Mouse (Mus musculus) forebrain, embryonic 11.5 days (tissue): ENCODE data around the gene Gab1. TPM values are rescaled to one million over a fixed set of nuclear protein-coding genes. Genes with fewer than 3 reads are reported as not detected.

Experiments
- ATAC-seq: fragments of 200-750 bp; cut with Nextera tagmentation; replicated peaks from 2 replicates; pipeline ENCODE4 v1.8.0; 2017; ENCODE audit warnings: moderate TSS enrichment; ENCODE audit not compliant: low FRiP score
- DNase-seq: peaks from one replicate; pipeline ENCODE4 v3.0.0-alpha.2; 2017; ENCODE audit warnings: low spot score
- H3K27ac ChIP-seq: fragments of 300-500 bp; sonication (generic); 2 replicates; pipeline ENCODE4 v1.5.1; 2014; ENCODE audit warnings: low read depth, low read length
- H3K27me3 ChIP-seq: fragments of 300-500 bp; sonication (generic); 2 replicates; pipeline ENCODE4 v1.6.1; 2014; ENCODE audit warnings: mild to moderate bottlenecking, low read length, mixed read lengths; ENCODE audit not compliant: control insufficient read depth, insufficient read depth
- H3K36me3 ChIP-seq: fragments of 300-500 bp; sonication (generic); 2 replicates; pipeline ENCODE4 v1.6.1; 2014; ENCODE audit warnings: mild to moderate bottlenecking, low read length, moderate library complexity, mixed read lengths; ENCODE audit not compliant: control insufficient read depth, insufficient read depth
- H3K4me1 ChIP-seq: fragments of 300-500 bp; sonication (generic); replicated peaks from 2 replicates; pipeline ENCODE4 v1.6.1; 2014; ENCODE audit warnings: low read length, mixed read lengths; ENCODE audit not compliant: control insufficient read depth, insufficient read depth
- H3K4me2 ChIP-seq: fragments of 300-500 bp; sonication (generic); 2 replicates; pipeline ENCODE4 v1.6.1; 2014; ENCODE audit warnings: low read depth, mild to moderate bottlenecking, low read length, moderate library complexity, mixed read lengths; ENCODE audit not compliant: severe bottlenecking
- H3K4me3 ChIP-seq: fragments of 300-500 bp; sonication (generic); 2 replicates; pipeline ENCODE4 v1.5.1; 2014; ENCODE audit warnings: low read depth, low read length
- H3K9ac ChIP-seq: fragments of 300-500 bp; sonication (generic); 2 replicates; pipeline ENCODE4 v1.6.1; 2014; ENCODE audit warnings: low read length
- H3K9me3 ChIP-seq: fragments of 300-500 bp; sonication (generic); 2 replicates; pipeline ENCODE4 v1.6.1; 2016; ENCODE audit warnings: low read length, mixed read lengths; ENCODE audit not compliant: control insufficient read depth
- WGBS: fragments of 180-500 bp; shearing (Covaris S2); extraction: QIAGEN DNeasy Blood & Tissue Kit; methylation state at CpG from one replicate; pipeline ENCODE4 v1.1.7; 2014; 5-methylcytosine and 5-hydroxymethylcytosine counted together
- polyA plus RNA-seq: library from polyadenylated mRNA; unstranded; fragments of >200 nt; fragmentation: Nextera tagmentation; extraction: Ambion mirVana; gene quantifications from 2 replicates; pipeline ENCODE4 v1.2.1, GENCODE M21; 2014

Gene Gab1
- polyA plus RNA-seq, 1 experiment from 2014 or later, result 19.1 TPM

DNA sequence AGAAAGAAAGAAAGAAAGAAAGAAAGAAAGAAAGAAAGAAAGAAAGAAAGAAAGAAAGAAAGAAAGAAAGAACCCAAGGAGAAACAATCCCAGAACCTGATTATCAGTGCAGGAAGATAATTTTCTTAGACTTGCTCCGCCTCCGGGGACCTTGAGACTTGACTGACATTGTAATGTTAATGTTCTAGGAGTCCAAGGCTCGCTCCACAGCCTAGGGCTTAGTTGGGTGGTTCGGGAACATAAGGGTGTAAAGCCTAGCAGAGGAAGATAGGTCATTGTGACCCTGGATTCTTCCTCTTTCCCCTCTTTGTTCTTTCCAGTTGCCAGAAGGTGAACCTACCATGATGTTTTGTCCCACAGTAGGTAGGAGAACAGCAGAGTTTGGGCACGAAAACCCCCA lies 31.1 kb upstream of the Gab1 start:
- no peaks in the 10 kb centered on the region for H3K9me3 ChIP-seq
- H3K4me3 ChIP-seq, result no peak overlapping the region
- H3K27me3 ChIP-seq, result no peaks in the 10 kb centered on the region
- 74% methylated on average over 5 of the region's 5 CpGs for WGBS
- no peak overlapping the region for H3K9ac ChIP-seq
- no peak for DNase-seq
- no peak overlapping the region for H3K27ac ChIP-seq
- no peak for ATAC-seq
- no peaks in the 10 kb centered on the region for H3K36me3 ChIP-seq
- no peaks in the 10 kb centered on the region for H3K4me1 ChIP-seq
- H3K4me2 ChIP-seq, result no peak overlapping the region

DNA sequence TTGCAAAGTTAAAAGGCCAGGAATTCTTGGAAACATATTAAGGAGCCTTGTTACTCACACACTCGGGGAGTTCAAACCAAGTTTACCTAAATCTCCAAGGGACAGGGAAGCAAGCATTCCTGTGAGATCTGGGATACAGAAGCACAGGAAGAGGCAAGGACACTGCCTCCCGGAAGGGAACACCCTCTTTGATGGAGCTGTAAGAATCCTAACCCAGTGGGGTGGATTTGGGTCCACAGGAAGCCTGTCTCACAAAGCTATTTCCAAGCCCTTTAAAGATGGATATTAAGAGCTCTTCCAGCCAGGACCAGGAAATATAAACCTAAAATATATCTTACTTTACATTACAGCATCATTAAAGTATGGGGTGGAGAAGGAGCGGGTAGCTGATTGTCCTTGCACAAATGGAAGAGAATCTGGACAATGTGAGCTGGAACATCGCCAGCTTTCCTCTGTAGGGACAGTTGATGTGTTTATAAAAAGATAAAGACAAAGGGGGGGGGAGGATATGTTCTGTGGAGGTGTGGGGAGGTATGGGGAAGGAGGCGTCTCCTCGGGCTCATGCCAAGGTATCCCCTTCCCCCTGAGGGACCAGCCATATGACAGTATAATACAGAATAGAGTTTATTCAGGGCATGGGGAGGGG lies 28.1 kb upstream of the Gab1 start:
- H3K27me3 ChIP-seq, result no peaks in the 10 kb centered on the region
- no peaks in the 10 kb centered on the region for H3K36me3 ChIP-seq
- H3K4me1 ChIP-seq, result no peaks in the 10 kb centered on the region
- DNase-seq, result no peak
- no peak overlapping the region for H3K9ac ChIP-seq
- H3K4me3 ChIP-seq, result no peak overlapping the region
- ATAC-seq, result no peak
- 79% methylated on average over 6 of the region's 6 CpGs for WGBS
- H3K9me3 ChIP-seq, result no peaks in the 10 kb centered on the region
- no peak overlapping the region for H3K27ac ChIP-seq
- no peak overlapping the region for H3K4me2 ChIP-seq

DNA sequence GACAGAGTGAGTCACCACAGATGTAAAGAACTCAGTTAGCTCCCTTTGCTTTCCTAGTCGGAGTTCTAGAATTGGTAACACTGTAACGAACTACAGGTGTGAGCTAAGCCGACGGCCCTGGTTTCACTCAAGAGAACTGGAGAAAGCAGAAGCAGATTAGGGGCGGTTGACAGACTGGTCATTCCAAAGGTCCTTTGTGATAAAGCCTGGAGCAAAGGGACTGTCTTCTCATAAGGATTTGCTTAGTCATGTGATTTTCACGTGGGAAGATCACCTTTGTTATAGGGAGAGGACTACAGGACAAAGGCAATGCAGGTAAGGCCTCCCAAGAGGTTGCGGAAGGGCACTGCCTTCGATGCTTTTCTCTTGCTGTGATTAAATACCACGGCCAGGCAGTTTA lies 22.0 kb upstream of the Gab1 start:
- no peak for DNase-seq
- WGBS, result 75% methylated on average over 9 of the region's 9 CpGs

DNA sequence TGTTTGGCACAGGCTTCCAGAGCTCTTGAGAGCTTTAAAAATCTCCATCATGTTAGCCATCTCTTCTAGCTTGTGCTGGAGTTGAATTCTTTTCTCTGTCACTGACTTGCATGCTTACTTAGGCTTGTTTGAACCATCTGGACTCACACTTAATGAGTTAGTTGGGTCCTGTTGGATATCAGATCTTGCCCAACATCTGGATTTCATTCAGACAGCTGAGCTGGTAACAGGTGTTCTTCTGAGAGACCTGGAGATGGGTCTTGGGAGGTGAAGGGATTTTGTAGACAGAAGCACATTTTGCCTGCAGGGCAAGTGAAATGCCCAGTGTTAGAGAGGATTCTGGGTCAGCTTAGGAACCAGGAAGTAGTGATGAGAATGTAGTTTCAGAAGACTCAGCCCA lies 19.0 kb upstream of the Gab1 start:
- Histone ChIP-seq H3K36me3 (no peaks in the 10 kb centered on the region), H3K4me1 (no peaks in the 10 kb centered on the region), H3K9me3 (no peaks in the 10 kb centered on the region), H3K27ac (no peak overlapping the region), H3K27me3 (no peaks in the 10 kb centered on the region), H3K4me3 (no peak overlapping the region), H3K9ac (no peak overlapping the region), H3K4me2 (no peak overlapping the region)
- DNase-seq, result no peak
- no peak for ATAC-seq

More for the DNA sequence above, 22.0 kb upstream of the Gab1 start:
- Histone ChIP-seq H3K9ac (no peak overlapping the region), H3K4me3 (no peak overlapping the region), H3K4me1 (no peaks in the 10 kb centered on the region), H3K27ac (no peak overlapping the region), H3K4me2 (no peak overlapping the region), H3K36me3 (no peaks in the 10 kb centered on the region), H3K9me3 (no peaks in the 10 kb centered on the region), H3K27me3 (no peaks in the 10 kb centered on the region)
- no peak for ATAC-seq

DNA sequence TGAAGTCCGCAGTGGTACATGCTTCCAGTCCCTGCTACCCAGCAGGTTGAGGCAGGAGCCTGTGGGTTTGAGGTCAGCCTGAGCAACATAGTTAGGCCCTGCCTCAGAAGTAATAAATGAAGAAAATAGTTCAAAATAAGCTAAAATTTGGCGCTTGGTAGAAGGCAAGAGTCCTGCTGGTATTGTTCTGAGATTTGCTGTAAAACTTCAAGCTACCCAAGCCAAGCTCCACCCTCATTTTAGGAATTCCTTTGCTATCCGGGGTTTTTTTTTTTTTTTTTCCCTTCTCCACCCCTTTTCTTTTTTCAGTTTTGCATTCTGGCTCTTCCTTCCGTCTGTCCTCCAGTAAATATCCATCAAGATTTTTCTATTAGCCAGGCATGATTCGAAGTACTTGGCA lies 15.7 kb upstream of the Gab1 start:
- no peaks in the 10 kb centered on the region for H3K36me3 ChIP-seq
- DNase-seq, result no peak
- H3K4me1 ChIP-seq, result no peaks in the 10 kb centered on the region
- no peak overlapping the region for H3K4me2 ChIP-seq
- 78% methylated on average over 5 of the region's 5 CpGs for WGBS
- H3K9ac ChIP-seq, result no peak overlapping the region
- no peaks in the 10 kb centered on the region for H3K27me3 ChIP-seq
- no peak overlapping the region for H3K4me3 ChIP-seq
- ATAC-seq, result no peak
- no peaks in the 10 kb centered on the region for H3K9me3 ChIP-seq
- H3K27ac ChIP-seq, result no peak overlapping the region

DNA sequence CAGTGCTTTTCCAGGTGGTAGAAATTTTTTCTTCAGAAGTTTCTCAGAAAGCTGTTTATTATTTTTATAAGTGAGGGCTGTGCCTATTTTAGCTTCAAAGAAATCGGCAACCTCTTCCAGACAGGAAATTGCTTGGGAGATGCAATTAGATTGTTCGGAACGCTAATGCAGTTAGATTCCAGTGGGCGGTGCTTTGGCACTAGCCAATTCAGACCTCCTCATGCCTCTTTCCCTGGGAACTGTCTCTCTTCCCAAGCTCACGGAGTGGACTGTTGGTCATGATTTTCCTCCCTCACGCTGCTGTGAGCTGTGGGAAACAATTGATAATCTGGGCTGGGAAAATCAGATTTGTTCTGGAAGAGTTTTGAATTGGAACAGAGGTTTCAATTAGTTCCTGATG lies 15.1 kb upstream of the Gab1 start:
- WGBS, result 45% methylated on average over 6 of the region's 6 CpGs
- no peak for ATAC-seq
- no peak overlapping the region for H3K4me2 ChIP-seq
- no peaks in the 10 kb centered on the region for H3K9me3 ChIP-seq
- no peak overlapping the region for H3K4me3 ChIP-seq
- H3K27ac ChIP-seq, result no peak overlapping the region
- no peaks in the 10 kb centered on the region for H3K36me3 ChIP-seq
- DNase-seq, result no peak
- H3K9ac ChIP-seq, result no peak overlapping the region
- no peaks in the 10 kb centered on the region for H3K4me1 ChIP-seq
- H3K27me3 ChIP-seq, result no peaks in the 10 kb centered on the region

DNA sequence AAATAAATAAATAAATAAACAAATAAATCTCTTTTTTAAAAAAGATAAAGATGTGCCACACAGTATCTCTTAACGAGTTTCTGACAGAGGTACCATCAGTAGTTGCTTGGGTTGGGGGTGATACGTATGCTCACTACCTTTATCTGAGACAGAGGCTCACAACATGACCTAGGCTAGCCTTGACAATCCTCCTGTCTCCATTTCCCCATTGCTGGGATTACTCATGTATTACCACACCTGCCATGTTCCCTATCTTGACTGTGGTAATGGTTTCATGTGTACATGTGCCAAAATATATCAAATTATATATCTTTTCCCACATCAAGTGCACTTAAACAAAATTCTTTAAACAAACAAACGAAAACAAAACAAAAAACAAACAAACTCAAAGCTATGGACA lies 14.2 kb upstream of the Gab1 start:
- Histone ChIP-seq H3K4me3 (no peak overlapping the region), H3K4me1 (no peaks in the 10 kb centered on the region), H3K27me3 (no peaks in the 10 kb centered on the region), H3K9me3 (no peaks in the 10 kb centered on the region), H3K27ac (no peak overlapping the region), H3K4me2 (no peak overlapping the region), H3K9ac (no peak overlapping the region), H3K36me3 (no peaks in the 10 kb centered on the region)
- no peak for ATAC-seq
- 79% methylated on average over 3 of the region's 3 CpGs for WGBS
- no peak for DNase-seq

DNA sequence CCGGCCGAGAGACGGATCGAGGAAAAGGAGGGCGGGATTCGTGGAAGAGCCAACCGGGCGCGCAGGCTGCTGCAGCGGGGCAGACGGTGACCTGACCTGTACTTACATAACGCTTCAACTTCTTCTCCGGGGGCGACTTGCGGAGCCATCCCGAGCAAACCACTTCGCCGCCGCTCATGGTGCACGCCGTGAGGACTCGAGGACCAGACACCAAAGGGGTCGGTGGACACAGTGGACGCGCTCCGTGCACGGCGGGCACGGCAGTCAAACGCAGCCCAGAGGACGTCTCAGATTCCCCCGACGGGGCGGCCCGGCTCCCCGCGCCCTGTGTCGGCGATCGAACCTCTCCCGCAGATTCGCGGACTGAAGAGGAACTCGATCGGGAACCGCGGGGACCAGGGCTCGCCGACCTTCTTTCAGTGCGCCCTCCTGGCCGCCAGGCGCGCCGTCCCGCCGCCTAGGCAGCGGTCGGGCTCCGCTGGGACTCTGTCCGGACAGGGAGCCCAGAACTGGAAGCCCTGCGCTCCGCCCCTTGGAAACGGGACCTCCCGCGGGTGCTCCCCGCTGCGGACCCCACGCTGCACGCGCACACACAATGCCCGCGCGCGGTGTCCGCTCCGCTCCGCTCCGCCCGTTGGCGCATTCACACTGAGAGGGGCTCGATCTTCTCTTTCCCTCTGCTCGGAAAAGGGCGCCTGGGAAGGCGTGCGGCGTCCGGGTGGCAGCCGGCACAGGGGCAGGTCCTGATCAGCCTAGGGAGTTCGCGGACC lies 708 bp downstream of the Gab1 start:
- ATAC-seq (peak; percentile 63), DNase-seq (peak; percentile 83)
- H3K9me3 ChIP-seq, result no peaks in the 10 kb centered on the region
- H3K4me2 ChIP-seq, result peak overlapping the region; percentile 81
- H3K4me1 ChIP-seq, result peaks cover 6% of the 10 kb centered on the region; the same call in 1 of the 2 replicates
- H3K27ac ChIP-seq, result peak overlapping the region; percentile 91
- H3K4me3 ChIP-seq, result peak overlapping the region; percentile 77
- H3K36me3 ChIP-seq, result no peaks in the 10 kb centered on the region
- peak overlapping the region; percentile 82 for H3K9ac ChIP-seq
- WGBS, result under 1% methylated on average over 90 of the region's 90 CpGs
- no peaks in the 10 kb centered on the region; the same call in 1 of the 2 replicates for H3K27me3 ChIP-seq
